Mouse (Mus musculus) heart, embryonic 10.5 days (tissue): Measurements from ENCODE around the gene Pcare. TPM values are rescaled to one million over a fixed set of nuclear protein-coding genes. Genes with fewer than 3 reads are reported as not detected.

ENCODE experiments used
- polyA plus RNA-seq: library from polyadenylated mRNA; unstranded; fragments of >200 nt; fragmentation: Nextera tagmentation; extraction: Ambion mirVana; gene quantifications from 2 replicates; pipeline ENCODE4 v1.2.1, GENCODE M21; 2016

The Pcare gene
- polyA plus RNA-seq, 1 experiment from 2014 or later = 0.03 TPM

Other genes with a start within 250 kb of the Pcare start
- gene Ndc80, start 226.0 kb downstream of the Pcare start, polyA plus RNA-seq = 46.3 and 49.0 TPM in 2 replicates
- gene Spdya, start 200.8 kb downstream of the Pcare start, polyA plus RNA-seq = 0.48 and 0.57 TPM in 2 replicates
- 75.5 and 91.9 TPM in 2 replicates for gene Wdr43, start 137.0 kb downstream of the Pcare start, polyA plus RNA-seq
- gene Togaram2, start 79.6 kb downstream of the Pcare start, polyA plus RNA-seq = 1.9 and 3.6 TPM in 2 replicates
- 13.9 and 27.9 TPM in 2 replicates for gene Clip4, start 15.6 kb upstream of the Pcare start, polyA plus RNA-seq